Mouse (Mus musculus): ENCODE measurements around the gene 1500011B03Rik.
"Not testable (repeated sequence)": the region's sequence is repeated elsewhere in the genome, so short reads cannot be mapped to it uniquely, and the experiment has no call there.

The 1500011B03Rik gene

GRCm38 (mm10) chr5:114822796-114823688 is at the start of gene 1500011B03Rik:
1500011B03Rik (minus strand) TSS chr5:114823468.
- DNase-seq (ENCODE audit: low spot score in 2 of 2) = peak; percentile 51

GRCm38 (mm10) chr5:114865279-114865678 is 42.0 kb upstream of the 1500011B03Rik start:
- DNase-seq (ENCODE audit: low spot score in 2 of 2) = no peak

DNA sequence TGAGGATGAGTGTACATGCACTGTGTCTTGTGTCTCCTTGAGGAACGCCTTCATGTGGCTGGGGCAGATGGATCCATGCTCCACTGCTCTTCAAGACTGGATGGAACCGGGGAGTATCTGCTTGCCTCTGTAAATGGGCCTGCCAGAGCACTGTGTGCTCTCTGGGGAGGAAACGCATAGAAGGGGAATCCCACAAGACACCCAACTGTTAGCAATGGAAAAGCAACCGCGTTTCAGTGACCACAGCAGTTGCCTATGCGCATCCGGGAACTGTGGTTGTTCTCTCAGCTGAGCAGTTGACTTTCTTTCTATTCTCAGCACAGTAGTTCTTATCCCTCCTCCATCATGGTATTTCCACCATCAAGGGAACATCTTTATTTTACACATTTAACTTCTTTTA is 41.5 kb upstream of the 1500011B03Rik start:
- DNase-seq (ENCODE audit: low spot score in 2 of 2) = peak; percentile 63 to 68

DNA sequence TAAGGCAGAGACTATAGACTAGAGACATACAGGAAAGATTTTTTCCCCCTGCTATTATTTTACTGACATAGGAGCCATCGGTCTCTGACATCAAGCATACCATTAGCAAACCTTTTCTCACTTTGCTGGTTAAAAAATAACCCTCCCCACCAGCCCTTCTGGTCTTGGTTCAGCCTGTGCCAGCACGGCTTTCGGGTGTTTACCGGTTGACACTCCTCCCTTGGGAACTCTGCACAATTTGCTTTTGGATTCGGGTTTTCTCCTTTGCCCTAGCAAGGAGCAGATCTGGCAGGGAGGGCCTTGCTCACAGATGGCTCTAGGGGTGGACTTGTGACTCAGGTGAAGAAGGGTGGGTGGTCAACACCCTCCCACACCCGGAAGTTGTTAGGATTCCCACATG is 38.5 kb upstream of the 1500011B03Rik start:
- DNase-seq (ENCODE audit: low spot score in 2 of 2) = no peak

DNA sequence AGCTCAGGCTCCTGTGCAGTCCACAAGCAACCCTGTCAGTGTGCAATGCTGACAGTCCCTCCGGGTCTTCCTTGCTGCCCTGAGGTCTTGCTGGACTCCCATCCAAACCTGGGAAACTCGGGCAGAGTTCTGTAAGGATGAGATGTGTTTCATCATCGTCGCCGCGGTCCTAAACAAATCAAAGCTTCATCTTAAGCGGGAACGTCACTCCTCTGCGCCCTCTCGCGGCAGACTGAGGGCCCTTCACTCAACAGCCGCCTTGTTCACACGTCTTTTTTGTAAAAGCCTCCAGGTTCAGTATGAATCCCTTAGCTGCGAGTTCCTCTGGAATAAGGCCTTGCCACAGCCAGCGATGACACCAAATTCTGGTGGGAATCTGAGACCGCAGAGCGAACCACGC is 36.0 kb upstream of the 1500011B03Rik start:
- DNase-seq (ENCODE audit: low spot score in 2 of 2) = peak; percentile 33 to 44

- DNase-seq (ENCODE audit: low spot score in 2 of 2) = no peak
Observed at GRCm38 (mm10) chr5:114858582-114858981, 35.3 kb upstream of the 1500011B03Rik start, which contains the start of gene Gm9936. Gm9936 (minus strand) TSS chr5:114858682.

DNA sequence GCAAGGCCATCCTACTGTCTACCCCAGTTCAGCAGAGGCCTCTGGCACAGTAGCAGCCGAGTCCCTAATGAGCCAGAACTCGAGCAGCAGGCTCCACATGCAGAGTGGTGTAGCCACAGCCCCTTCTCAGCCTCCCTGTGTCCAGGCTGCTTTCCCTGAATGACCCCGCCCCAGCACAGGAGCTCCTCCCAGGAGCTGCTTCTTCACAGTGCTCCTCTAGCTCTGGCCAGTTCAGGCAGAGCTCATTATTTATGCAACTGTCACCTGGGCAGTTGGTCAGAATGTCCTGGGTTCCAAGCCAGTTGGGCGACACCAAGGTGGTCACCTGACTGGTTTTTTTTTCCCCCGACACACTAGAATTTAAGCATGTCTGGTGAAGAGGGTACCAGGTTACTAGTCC is 30.1 kb upstream of the 1500011B03Rik start, which contains the start of gene 4930519G04Rik:
Gene 4930519G04Rik, plus strand, starts transcription at position 301 of the 400 bp plus-strand sequence.
- DNase-seq (ENCODE audit: low spot score in 2 of 2) = not testable (repeated sequence)

- no peak for DNase-seq (ENCODE audit: low spot score in 2 of 2)
Observed at GRCm38 (mm10) chr5:114851565-114852236, 28.4 kb upstream of the 1500011B03Rik start.

GRCm38 (mm10) chr5:114844371-114844770 is 21.1 kb upstream of the 1500011B03Rik start:
- not testable (repeated sequence) for DNase-seq (ENCODE audit: low spot score in 2 of 2)

GRCm38 (mm10) chr5:114842674-114843073 is 19.4 kb upstream of the 1500011B03Rik start:
- no peak for DNase-seq (ENCODE audit: low spot score in 2 of 2)

GRCm38 (mm10) chr5:114842155-114842554 is 18.9 kb upstream of the 1500011B03Rik start:
- not testable (repeated sequence) for DNase-seq (ENCODE audit: low spot score in 2 of 2)

GRCm38 (mm10) chr5:114840481-114840880 is 17.2 kb upstream of the 1500011B03Rik start:
- not testable (repeated sequence) for DNase-seq (ENCODE audit: low spot score in 2 of 2)

DNA sequence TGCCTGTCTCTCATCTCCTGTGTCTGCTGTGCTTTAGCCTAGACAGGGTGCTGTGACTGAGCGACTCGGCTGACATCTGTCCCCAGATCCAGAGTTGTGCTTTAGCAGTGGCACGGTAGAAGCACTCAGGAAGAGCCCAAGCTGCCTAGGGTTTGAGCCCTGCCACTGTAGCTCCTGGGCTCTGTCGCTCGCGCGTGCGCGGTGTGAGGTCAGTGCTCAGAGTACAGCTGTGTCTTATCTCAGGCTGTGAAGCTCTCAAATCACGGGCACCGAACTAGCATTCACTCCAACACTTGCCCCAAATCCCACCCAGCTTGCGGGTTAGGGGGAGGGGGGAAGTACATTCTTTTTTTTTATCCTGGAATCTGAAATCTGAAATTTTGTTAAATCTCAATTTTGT is 13.6 kb upstream of the 1500011B03Rik start:
- DNase-seq (ENCODE audit: low spot score in 2 of 2) = no peak

DNA sequence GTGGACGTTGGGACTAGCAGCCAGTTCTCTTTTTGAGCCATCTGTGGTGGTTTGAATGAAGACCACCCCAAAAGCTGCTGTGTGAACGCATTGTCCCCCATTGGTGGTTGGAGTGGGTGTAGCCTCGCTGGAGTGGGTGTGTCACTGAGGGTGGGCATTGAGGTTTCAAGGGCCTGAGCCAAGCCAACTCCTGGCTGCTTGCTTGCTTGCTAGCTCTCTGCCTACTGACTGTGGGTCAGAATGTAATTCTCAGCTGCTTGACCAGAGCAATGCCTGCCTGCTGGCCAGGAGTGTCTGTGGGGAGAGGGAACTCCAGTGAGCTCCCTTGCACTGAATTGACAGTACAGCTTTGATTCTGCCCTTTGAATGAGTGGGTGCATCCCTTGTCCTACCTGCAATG is 6.5 kb upstream of the 1500011B03Rik start:
- DNase-seq (ENCODE audit: low spot score in 2 of 2) = no peak

DNA sequence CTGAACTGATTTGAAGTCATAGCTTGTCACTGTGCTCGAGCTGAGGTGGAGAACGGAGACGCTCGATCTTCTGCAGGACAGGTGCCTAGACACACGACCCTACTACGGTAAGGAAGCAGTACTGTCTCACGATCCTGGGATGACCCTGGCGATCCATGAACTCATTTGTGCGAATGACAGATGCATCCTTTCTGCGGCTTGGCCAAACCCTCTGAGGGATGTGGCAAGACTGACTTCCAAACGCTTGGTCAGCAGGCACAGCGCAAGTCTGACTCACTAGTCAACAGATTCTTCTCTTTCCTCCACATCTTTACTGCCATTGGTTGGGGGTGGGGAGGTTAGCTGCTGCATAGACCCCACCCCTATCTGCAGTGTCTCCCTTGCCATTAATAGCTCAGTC is 4.2 kb upstream of the 1500011B03Rik start:
- DNase-seq (ENCODE audit: low spot score in 2 of 2) = no peak

- DNase-seq (ENCODE audit: low spot score in 2 of 2) = peak; percentile 83 to 88
Observed at GRCm38 (mm10) chr5:114825978-114826691, 2.9 kb upstream of the 1500011B03Rik start.

DNA sequence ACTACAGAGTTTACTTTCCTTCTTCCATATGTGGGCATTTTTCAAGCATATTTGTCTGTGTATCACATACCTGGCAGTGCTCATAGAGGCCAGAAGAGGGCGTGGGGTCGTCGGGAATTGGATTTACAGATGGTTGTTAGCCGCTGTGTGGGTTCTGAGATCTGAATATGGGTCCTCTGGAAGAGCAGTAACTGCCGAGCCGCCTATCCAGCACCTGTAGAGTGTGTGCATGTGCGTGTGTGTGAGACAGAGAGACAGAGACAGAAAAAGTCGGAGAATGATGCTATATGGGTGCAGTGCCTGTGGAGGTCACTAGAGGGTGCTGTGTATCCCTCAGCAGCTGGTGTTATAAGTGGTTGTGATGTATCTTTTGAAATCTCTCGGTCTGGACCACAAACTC is 929 bp upstream of the 1500011B03Rik start:
- DNase-seq (ENCODE audit: low spot score in 2 of 2) = no peak

- DNase-seq (ENCODE audit: low spot score in 2 of 2) = no peak
Observed at GRCm38 (mm10) chr5:114818124-114818523, 5.1 kb downstream of the 1500011B03Rik start.

DNA sequence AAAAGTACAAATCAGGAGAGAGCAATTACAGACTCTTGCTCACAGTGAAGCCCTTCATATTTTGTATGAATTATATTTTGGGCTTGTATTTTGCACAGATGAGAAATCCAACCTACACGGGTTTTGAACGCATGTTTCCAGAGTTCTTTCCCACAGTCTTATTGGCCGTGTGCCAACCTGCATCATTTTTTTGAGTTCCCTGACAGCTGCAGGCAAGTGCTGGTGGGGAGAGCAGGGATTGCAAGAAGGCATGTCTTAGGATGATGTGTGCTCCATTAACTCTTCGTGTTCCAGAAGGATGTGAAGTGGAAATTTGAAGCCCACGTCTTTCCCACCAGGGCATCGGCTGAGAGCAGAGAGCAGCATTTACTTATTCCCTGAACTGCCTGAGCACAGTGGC is 6.7 kb downstream of the 1500011B03Rik start:
- no peak for DNase-seq (ENCODE audit: low spot score in 2 of 2)

DNA sequence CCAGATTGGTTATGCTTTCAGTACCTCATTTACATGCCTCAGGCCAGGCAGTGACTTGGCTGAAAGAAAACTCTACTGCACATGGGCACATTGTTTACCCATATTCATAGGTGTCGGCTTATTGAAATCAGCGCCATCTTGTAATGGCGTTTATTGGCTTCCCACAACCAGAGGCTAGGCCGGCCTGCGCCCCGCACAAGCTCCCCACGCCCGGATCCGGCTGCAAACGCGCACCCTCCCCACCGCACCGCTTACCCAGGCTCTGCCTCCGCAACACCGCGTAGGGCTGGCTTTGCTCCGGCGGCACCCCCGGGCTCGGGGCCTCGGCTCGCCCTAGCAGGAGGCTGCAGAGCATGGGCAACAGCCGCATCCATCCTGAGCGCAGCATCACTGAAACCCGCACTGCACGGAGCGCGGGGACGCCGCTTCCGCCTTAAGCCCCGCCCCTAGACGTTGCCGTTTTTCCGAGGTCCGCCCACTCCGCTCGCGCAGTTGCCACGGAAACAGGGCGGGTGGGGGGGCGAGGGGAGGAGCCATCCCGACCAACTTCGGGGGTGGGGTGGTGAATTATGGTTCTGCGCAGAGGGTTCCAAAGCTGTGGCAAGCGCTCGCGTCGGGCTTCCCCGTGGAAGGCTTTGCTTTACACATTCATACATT is 9.6 kb downstream of the 1500011B03Rik start:
- DNase-seq (ENCODE audit: low spot score in 2 of 2) = peak; percentile 76 to 80

DNA sequence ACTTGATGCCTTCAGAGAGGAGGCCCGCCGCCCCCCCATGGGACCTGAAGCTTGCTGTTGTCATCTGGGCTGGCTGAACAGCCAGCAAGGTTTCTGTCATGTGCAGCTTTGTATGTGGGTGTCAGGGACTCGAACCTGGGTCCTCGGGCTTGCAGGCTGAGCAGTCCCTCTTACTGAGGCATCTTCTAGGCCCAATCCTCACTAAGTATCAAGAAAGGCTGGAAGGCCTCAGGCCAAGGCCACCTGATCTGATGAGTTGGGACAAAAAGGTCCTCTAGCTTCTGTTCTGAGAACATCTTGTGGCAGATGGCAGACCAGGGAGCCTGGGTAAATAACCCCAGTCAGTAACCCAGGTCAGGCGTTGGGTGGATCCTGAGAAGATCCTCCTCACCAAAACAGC is 13.4 kb downstream of the 1500011B03Rik start:
- DNase-seq (ENCODE audit: low spot score in 2 of 2) = no peak
